Mouse (Mus musculus) kidney, embryonic 15.5 days (tissue): ENCODE results near the gene Cox7a2. TPM values are rescaled to one million over a fixed set of nuclear protein-coding genes. Genes with fewer than 3 reads are reported as not detected.
A peak's percentile ranks its signal among the peaks of the same experiment; 100 is the strongest.

ENCODE experiments used
- ATAC-seq: fragments of 200-750 bp; cut with Nextera tagmentation; replicated peaks from 2 replicates; pipeline ENCODE4 v1.8.0; 2017; ENCODE audit warnings: moderate TSS enrichment; ENCODE audit not compliant: low FRiP score
- H3K27ac ChIP-seq: fragments of 300-500 bp; sonication (generic); 2 replicates; pipeline ENCODE4 v1.5.1; 2015; ENCODE audit warnings: mild to moderate bottlenecking, inconsistent platforms
- H3K27me3 ChIP-seq: fragments of 300-500 bp; sonication (generic); 2 replicates; pipeline ENCODE4 v1.6.1; 2015; ENCODE audit warnings: inconsistent platforms
- H3K36me3 ChIP-seq: fragments of 300-500 bp; sonication (generic); 2 replicates; pipeline ENCODE4 v1.6.1; 2015; ENCODE audit warnings: inconsistent platforms
- H3K4me1 ChIP-seq: fragments of 300-500 bp; sonication (generic); 2 replicates; pipeline ENCODE4 v1.6.1; 2015; ENCODE audit warnings: inconsistent platforms
- H3K4me2 ChIP-seq: fragments of 300-500 bp; sonication (generic); 2 replicates; pipeline ENCODE4 v1.6.1; 2015; ENCODE audit warnings: moderate library complexity, mild to moderate bottlenecking, inconsistent platforms
- H3K4me3 ChIP-seq: fragments of 300-500 bp; sonication (generic); replicated peaks from 2 replicates; pipeline ENCODE4 v1.5.1; 2015; ENCODE audit warnings: mild to moderate bottlenecking, inconsistent platforms
- H3K9ac ChIP-seq: fragments of 300-500 bp; sonication (generic); 2 replicates; pipeline ENCODE4 v1.6.1; 2015; ENCODE audit warnings: mild to moderate bottlenecking, inconsistent platforms
- H3K9me3 ChIP-seq: fragments of 300-500 bp; sonication (generic); replicated peaks from 2 replicates; pipeline ENCODE4 v1.6.1; 2016; ENCODE audit warnings: inconsistent platforms
- WGBS: fragments of 180-500 bp; shearing (Covaris S2); methylation state at CpG from one replicate; pipeline ENCODE4 v1.1.7; 2015; ENCODE audit warnings: mixed read lengths; 5-methylcytosine and 5-hydroxymethylcytosine counted together
- polyA plus RNA-seq: library from polyadenylated mRNA; unstranded; fragments of >200 nt; fragmentation: Nextera tagmentation; extraction: Ambion mirVana; gene quantifications from 2 replicates; pipeline ENCODE4 v1.2.1, GENCODE M21; 2015

Gene Cox7a2
- polyA plus RNA-seq: 718 and 798 TPM in 2 replicates

- H3K4me2 ChIP-seq: peak within 1 kb of the TSS; percentile 78
- H3K27ac ChIP-seq: peak within 1 kb of the TSS; percentile 91
- WGBS: under 1% methylated on average over 49 of the region's 49 CpGs
- peak within 1 kb of the TSS; percentile 82 for H3K9ac ChIP-seq
- H3K4me3 ChIP-seq: peak within 1 kb of the TSS; percentile 90
- peak; percentile 100 for ATAC-seq
- H3K27me3 ChIP-seq: no peaks in the 10 kb centered on the region
- H3K4me1 ChIP-seq: peaks cover 14% of the 10 kb centered on the region
- peaks cover 27% of the 10 kb centered on the region for H3K36me3 ChIP-seq
- no peaks in the 10 kb centered on the region for H3K9me3 ChIP-seq
Observed at GRCm38 (mm10) chr9:79759385-79760005, at the start of gene Cox7a2. Gene Cox7a2, minus strand, starts transcription at chr9:79759878.

- WGBS: 60% methylated on average over 6 of the region's 6 CpGs
- H3K4me1 ChIP-seq: peaks cover 7% of the 10 kb centered on the region; the same call in 1 of the 2 replicates
- H3K36me3 ChIP-seq: no peaks in the 10 kb centered on the region
- H3K4me3 ChIP-seq: no peak overlapping the region
- H3K9me3 ChIP-seq: no peaks in the 10 kb centered on the region
- no peak for ATAC-seq
- no peaks in the 10 kb centered on the region for H3K27me3 ChIP-seq
- no peak overlapping the region for H3K9ac ChIP-seq
- no peak overlapping the region for H3K4me2 ChIP-seq
- no peak overlapping the region for H3K27ac ChIP-seq
Observed at GRCm38 (mm10) chr9:79809411-79809810, 49.7 kb upstream of the Cox7a2 start.

- H3K4me2 ChIP-seq: no peak overlapping the region
- no peak for ATAC-seq
- H3K27me3 ChIP-seq: no peaks in the 10 kb centered on the region; the same call in 1 of the 2 replicates
- no peak overlapping the region for H3K4me3 ChIP-seq
- no peak overlapping the region for H3K9ac ChIP-seq
- H3K9me3 ChIP-seq: no peaks in the 10 kb centered on the region
- WGBS: 44% methylated on average over 4 of the region's 4 CpGs
- H3K4me1 ChIP-seq: peaks cover 7% of the 10 kb centered on the region; the same call in 1 of the 2 replicates
- H3K36me3 ChIP-seq: no peaks in the 10 kb centered on the region
- no peak overlapping the region for H3K27ac ChIP-seq
Observed at GRCm38 (mm10) chr9:79807178-79807577, 47.5 kb upstream of the Cox7a2 start.

- Histone ChIP-seq H3K4me3 (no peak overlapping the region), H3K4me1 (peaks cover 7% of the 10 kb centered on the region; the same call in 1 of the 2 replicates), H3K27me3 (no peaks in the 10 kb centered on the region; the same call in 1 of the 2 replicates), H3K9me3 (no peaks in the 10 kb centered on the region), H3K36me3 (no peaks in the 10 kb centered on the region), H3K27ac (no peak overlapping the region), H3K4me2 (no peak overlapping the region), H3K9ac (no peak overlapping the region)
- 35% methylated on average over 12 of the region's 12 CpGs for WGBS
- no peak for ATAC-seq
Observed at GRCm38 (mm10) chr9:79806317-79807075, 46.8 kb upstream of the Cox7a2 start.

GRCm38 (mm10) chr9:79805426-79805825, 45.7 kb upstream of the Cox7a2 start:
- Histone ChIP-seq H3K27ac (no peak overlapping the region), H3K9me3 (no peaks in the 10 kb centered on the region), H3K36me3 (no peaks in the 10 kb centered on the region), H3K4me1 (peaks cover 7% of the 10 kb centered on the region; the same call in 1 of the 2 replicates), H3K9ac (no peak overlapping the region), H3K4me2 (no peak overlapping the region), H3K4me3 (no peak overlapping the region), H3K27me3 (no peaks in the 10 kb centered on the region; the same call in 1 of the 2 replicates)
- no peak for ATAC-seq
- 87% methylated on average over 10 of the region's 10 CpGs for WGBS

GRCm38 (mm10) chr9:79796461-79797135, 36.9 kb upstream of the Cox7a2 start:
- ATAC-seq: no peak
- H3K27me3 ChIP-seq: no peaks in the 10 kb centered on the region
- WGBS: 73% methylated on average over 7 of the region's 7 CpGs
- no peaks in the 10 kb centered on the region for H3K9me3 ChIP-seq
- H3K27ac ChIP-seq: 0 out of 2 replicates have a peak overlapping the region, but pooled peaks have one; percentile 37
- no peak overlapping the region for H3K4me2 ChIP-seq
- H3K9ac ChIP-seq: no peak overlapping the region
- no peak overlapping the region for H3K4me3 ChIP-seq
- peaks cover 6% of the 10 kb centered on the region for H3K4me1 ChIP-seq
- H3K36me3 ChIP-seq: no peaks in the 10 kb centered on the region

GRCm38 (mm10) chr9:79795076-79795475, 35.4 kb upstream of the Cox7a2 start:
- WGBS: 74% methylated on average over 1 of the region's 1 CpGs

GRCm38 (mm10) chr9:79792841-79793835, 33.5 kb upstream of the Cox7a2 start, which contains the start of gene Tmem30a:
Gene Tmem30a, minus strand, starts transcription at chr9:79793507.
- H3K4me3 ChIP-seq: peak within 1 kb of the TSS; percentile 78
- H3K36me3 ChIP-seq: no peaks in the 10 kb centered on the region
- H3K4me1 ChIP-seq: peaks cover 19% of the 10 kb centered on the region
- no peaks in the 10 kb centered on the region for H3K27me3 ChIP-seq
- under 1% methylated on average over 81 of the region's 91 CpGs for WGBS
- H3K9ac ChIP-seq: peak within 1 kb of the TSS; percentile 63
- H3K27ac ChIP-seq: peak within 1 kb of the TSS; percentile 83
- peak within 1 kb of the TSS; percentile 64 for H3K4me2 ChIP-seq
- peak; percentile 99 for ATAC-seq
- H3K9me3 ChIP-seq: no peaks in the 10 kb centered on the region

More at GRCm38 (mm10) chr9:79795076-79795475, 35.4 kb upstream of the Cox7a2 start:
- Histone ChIP-seq H3K4me2 (no peak overlapping the region), H3K36me3 (no peaks in the 10 kb centered on the region), H3K27ac (no peak overlapping the region), H3K27me3 (no peaks in the 10 kb centered on the region), H3K4me3 (no peak overlapping the region), H3K4me1 (peaks cover 16% of the 10 kb centered on the region), H3K9me3 (no peaks in the 10 kb centered on the region), H3K9ac (no peak overlapping the region)
- ATAC-seq: no peak

GRCm38 (mm10) chr9:79785794-79786085, 26.1 kb upstream of the Cox7a2 start:
- no peak overlapping the region for H3K9ac ChIP-seq
- 0 out of 2 replicates have a peak, but pooled peaks cover 9% of the 10 kb centered on the region for H3K4me1 ChIP-seq
- no peaks in the 10 kb centered on the region for H3K36me3 ChIP-seq
- no peak for ATAC-seq
- WGBS: 82% methylated on average over 2 of the region's 2 CpGs
- H3K27ac ChIP-seq: no peak overlapping the region
- no peak overlapping the region for H3K4me2 ChIP-seq
- no peak overlapping the region for H3K4me3 ChIP-seq
- no peaks in the 10 kb centered on the region for H3K27me3 ChIP-seq
- H3K9me3 ChIP-seq: no peaks in the 10 kb centered on the region

- Histone ChIP-seq H3K4me2 (no peak overlapping the region), H3K9me3 (no peaks in the 10 kb centered on the region), H3K27ac (no peak overlapping the region), H3K4me1 (0 out of 2 replicates have a peak, but pooled peaks cover 6% of the 10 kb centered on the region), H3K9ac (no peak overlapping the region), H3K36me3 (no peaks in the 10 kb centered on the region), H3K27me3 (no peaks in the 10 kb centered on the region), H3K4me3 (no peak overlapping the region)
- 86% methylated on average over 2 of the region's 2 CpGs for WGBS
- no peak for ATAC-seq
Observed at GRCm38 (mm10) chr9:79784934-79785793, 25.5 kb upstream of the Cox7a2 start.
